Mouse (Mus musculus) brain, embryonic 14.5 days (tissue): Measurements from ENCODE around the gene Pla2g12b. TPM values are rescaled to one million over a fixed set of nuclear protein-coding genes. Genes with fewer than 3 reads are reported as not detected.

ENCODE experiments used
- DNase-seq: peaks from one replicate; pipeline ENCODE4 v3.0.0-alpha.2; 2011; ENCODE audit warnings: low read depth
- CTCF ChIP-seq: fragments of 200-500 bp; IDR thresholded peaks from 2 replicates; pipeline ENCODE4 v1.5.1; 2012; ENCODE audit warnings: inconsistent platforms, mild to moderate bottlenecking, moderate library complexity, borderline replicate concordance; ENCODE audit not compliant: insufficient read depth, insufficient read length; ENCODE audit errors: extremely low read depth
- POLR2A ChIP-seq: fragments of 200-500 bp; IDR thresholded peaks from 2 replicates; pipeline ENCODE4 v1.6.1; 2012; ENCODE audit warnings: mild to moderate bottlenecking, inconsistent platforms, borderline replicate concordance; ENCODE audit not compliant: poor library complexity, insufficient read depth, insufficient read length, severe bottlenecking; ENCODE audit errors: extremely low read depth
- polyA plus RNA-seq: library from polyadenylated mRNA; depleted of rRNA; stranded (reverse); fragments of >200 nt; gene quantifications from 2 replicates; pipeline ENCODE4 v1.2.3, GENCODE M21; 2012; rRNA removed

The Pla2g12b gene
- polyA plus RNA-seq, 1 experiment, result not detected

- DNase-seq, result no peak
- no peak for TF ChIP-seq CTCF
- TF ChIP-seq POLR2A, result no peak
These were observed 40.6 kb downstream of the Pla2g12b start for GRCm38 (mm10) chr10:59444106-59444505.

GRCm38 (mm10) chr10:59444635-59445034 lies 41.2 kb downstream of the Pla2g12b start:
- TF ChIP-seq CTCF (no peak), POLR2A (no peak)

GRCm38 (mm10) chr10:59446911-59447437 lies 43.5 kb downstream of the Pla2g12b start:
- TF ChIP-seq CTCF, result no peak
- no peak for TF ChIP-seq POLR2A
- DNase-seq, result no peak

More at GRCm38 (mm10) chr10:59444635-59445034, 41.2 kb downstream of the Pla2g12b start:
- no peak for DNase-seq

- DNase-seq, result no peak
- TF ChIP-seq POLR2A (no peak), CTCF (no peak)
These were observed 44.1 kb downstream of the Pla2g12b start for GRCm38 (mm10) chr10:59447546-59447945.

- DNase-seq, result peak; percentile 75
These were observed 48.4 kb downstream of the Pla2g12b start for GRCm38 (mm10) chr10:59451839-59452238.

GRCm38 (mm10) chr10:59454631-59455030 lies 51.2 kb downstream of the Pla2g12b start:
- TF ChIP-seq CTCF, result no peak
- TF ChIP-seq POLR2A, result no peak
- DNase-seq, result no peak

More at GRCm38 (mm10) chr10:59451839-59452238, 48.4 kb downstream of the Pla2g12b start:
- TF ChIP-seq CTCF (peak; percentile 55; the same call in 1 of the 2 replicates), POLR2A (no peak)

GRCm38 (mm10) chr10:59459767-59460166 lies 56.3 kb downstream of the Pla2g12b start:
- no peak for TF ChIP-seq POLR2A
- TF ChIP-seq CTCF, result no peak
- peak; percentile 72 for DNase-seq

- peak; percentile 45 for DNase-seq
- TF ChIP-seq CTCF (no peak), POLR2A (no peak)
These were observed 58.8 kb downstream of the Pla2g12b start for GRCm38 (mm10) chr10:59462307-59462706.

- no peak for TF ChIP-seq CTCF
- TF ChIP-seq POLR2A, result no peak
- DNase-seq, result no peak
These were observed 62.1 kb downstream of the Pla2g12b start for GRCm38 (mm10) chr10:59465546-59465945.

- TF ChIP-seq POLR2A (no peak), CTCF (no peak)
- no peak for DNase-seq
These were observed 63.2 kb downstream of the Pla2g12b start for GRCm38 (mm10) chr10:59466626-59467025.

- no peak for DNase-seq
- no peak for TF ChIP-seq POLR2A
- TF ChIP-seq CTCF, result no peak
These were observed 63.8 kb downstream of the Pla2g12b start for GRCm38 (mm10) chr10:59467297-59467696.

GRCm38 (mm10) chr10:59470451-59470850 lies 67.0 kb downstream of the Pla2g12b start:
- TF ChIP-seq POLR2A, result no peak
- TF ChIP-seq CTCF, result no peak
- DNase-seq, result peak; percentile 53

Other genes with a start within 250 kb of the Pla2g12b start
- 22.1 and 27.1 TPM in 2 replicates for gene Sept10, start 181.8 kb upstream of the Pla2g12b start, polyA plus RNA-seq
- gene Sowahc, start 181.7 kb upstream of the Pla2g12b start, polyA plus RNA-seq, result 6.8 and 9.5 TPM in 2 replicates
- gene P4ha1, start 80.4 kb upstream of the Pla2g12b start, polyA plus RNA-seq, result 16.0 and 21.0 TPM in 2 replicates
- gene Gm10273, start 8.0 kb upstream of the Pla2g12b start, polyA plus RNA-seq, result 4.9 and 7.1 TPM in 2 replicates
- 0.42 and 0.50 TPM in 2 replicates for gene Oit3, start 38.1 kb downstream of the Pla2g12b start, polyA plus RNA-seq
- gene Gm10322, start 212.4 kb downstream of the Pla2g12b start, polyA plus RNA-seq, result not detected in 2 replicates
- gene Mcu, start 213.0 kb downstream of the Pla2g12b start, polyA plus RNA-seq, result 11.4 and 17.3 TPM in 2 replicates